Mouse (Mus musculus) MEL (cell line): ENCODE measurements around the gene Sp2. TPM values are rescaled to one million over a fixed set of nuclear protein-coding genes. Genes with fewer than 3 reads are reported as not detected.
A peak's percentile ranks its signal among the peaks of the same experiment; 100 is the strongest.

Experiments used
- DNase-seq: peaks from one replicate; pipeline ENCODE4 v3.0.0; 2011; ENCODE audit warnings: low read depth, low spot score
- H3K27ac ChIP-seq: 2 replicates; pipeline ENCODE4 v1.5.1; 2012; ENCODE audit warnings: low read depth, mild to moderate bottlenecking, control low read depth, low read length, moderate library complexity; ENCODE audit not compliant: control insufficient read depth
- H3K27me3 ChIP-seq, 2 experiments: fragments of 150-350 bp in 1 of 2; sonication (generic) in 1 of 2; 2 replicates each; pipeline ENCODE4 v1.6.1; 2012; ENCODE audit warnings: low read length in 2 of 2, mild to moderate bottlenecking in 2 of 2, improper control_type of control experiment in 1 of 2, moderate library complexity in 1 of 2; ENCODE audit not compliant: insufficient read depth in 2 of 2, control insufficient read depth in 1 of 2
- H3K36me3 ChIP-seq, 2 experiments: 2 replicates each; pipeline ENCODE4 v1.6.1; 2012 to 2014; ENCODE audit warnings: low read length in 2 of 2, improper control_type of control experiment in 1 of 2, inconsistent platforms in 1 of 2, mild to moderate bottlenecking in 1 of 2; ENCODE audit not compliant: insufficient read depth in 2 of 2, control insufficient read depth in 1 of 2
- H3K4me1 ChIP-seq, 2 experiments: fragments of 150-350 bp in 1 of 2; sonication (generic) in 1 of 2; 2 replicates each; pipeline ENCODE4 v1.6.1; 2012; ENCODE audit warnings: low read length in 2 of 2, improper control_type of control experiment in 1 of 2, mild to moderate bottlenecking in 1 of 2; ENCODE audit not compliant: insufficient read depth in 2 of 2, control insufficient read depth in 1 of 2
- H3K4me3 ChIP-seq, 2 experiments: fragments of 150-350 bp in 1 of 2; sonication (generic) in 1 of 2; 2 replicates each; pipeline ENCODE4 v1.5.1; 2012; ENCODE audit warnings: low read depth in 2 of 2, low read length in 2 of 2, mild to moderate bottlenecking in 2 of 2, moderate library complexity in 2 of 2, control low read depth in 1 of 2, improper control_type of control experiment in 1 of 2; ENCODE audit not compliant: control insufficient read depth in 1 of 2, insufficient read depth in 1 of 2
- H3K79me2 ChIP-seq: 2 replicates; pipeline ENCODE4 v1.6.1; 2012; ENCODE audit warnings: mild to moderate bottlenecking, low read length, moderate library complexity; ENCODE audit not compliant: control insufficient read depth, poor library complexity, insufficient read depth
- H3K9ac ChIP-seq: 2 replicates; pipeline ENCODE4 v1.6.1; 2012; ENCODE audit warnings: low read depth, mild to moderate bottlenecking, control low read depth, low read length, moderate library complexity; ENCODE audit not compliant: control insufficient read depth, poor library complexity, severe bottlenecking
- H3K9me3 ChIP-seq: fragments of 150-350 bp; sonication (generic); replicated peaks from 2 replicates; pipeline ENCODE4 v1.6.1; 2012; ENCODE audit warnings: mild to moderate bottlenecking, low read length, improper control_type of control experiment, moderate library complexity; ENCODE audit not compliant: insufficient read depth
- BHLHE40 ChIP-seq: IDR thresholded peaks from 2 replicates; pipeline ENCODE4 v1.6.1; 2012; ENCODE audit warnings: low read depth, mild to moderate bottlenecking, inconsistent platforms, low read length, improper control_type of control experiment, borderline replicate concordance
- CHD1 ChIP-seq: IDR thresholded peaks from 2 replicates; pipeline ENCODE4 v1.6.1; 2012; ENCODE audit warnings: low read depth, mild to moderate bottlenecking, inconsistent platforms, low read length, improper control_type of control experiment
- CHD2 ChIP-seq: IDR thresholded peaks from 2 replicates; pipeline ENCODE4 v1.6.1; 2011; ENCODE audit warnings: low read length, improper control_type of control experiment
- CTCF ChIP-seq, 3 experiments: IDR thresholded peaks in 2 of 3; conservative IDR thresholded peaks in 1 of 3; 2 replicates each; pipeline ENCODE4 v1.5.1; 2011 to 2012; ENCODE audit warnings: low read length in 3 of 3, low read depth in 2 of 3, mild to moderate bottlenecking in 2 of 3, improper control_type of control experiment in 1 of 3, inconsistent platforms in 1 of 3, mixed read lengths in 1 of 3, moderate library complexity in 1 of 3; ENCODE audit not compliant: control insufficient read depth in 1 of 3, insufficient read depth in 1 of 3, poor library complexity in 1 of 3, severe bottlenecking in 1 of 3
- E2F4 ChIP-seq: IDR thresholded peaks from 2 replicates; pipeline ENCODE4 v1.6.1; 2011; ENCODE audit warnings: low read depth, low read length, improper control_type of control experiment, borderline replicate concordance
- ELF1 ChIP-seq: IDR thresholded peaks from 2 replicates; pipeline ENCODE4 v1.6.1; 2014; ENCODE audit warnings: low read depth, mild to moderate bottlenecking, inconsistent platforms, low read length, improper control_type of control experiment, moderate library complexity
- EP300 ChIP-seq, 2 experiments: IDR thresholded peaks; 2 replicates each; pipeline ENCODE4 v1.6.1; 2011; ENCODE audit warnings: improper control_type of control experiment in 2 of 2, low read length in 2 of 2, low read depth in 1 of 2, mild to moderate bottlenecking in 1 of 2
- ETS1 ChIP-seq: IDR thresholded peaks from 2 replicates; pipeline ENCODE4 v1.6.1; 2012; ENCODE audit warnings: low read depth, mild to moderate bottlenecking, inconsistent platforms, low read length, improper control_type of control experiment, moderate library complexity
- GABPA ChIP-seq: IDR thresholded peaks from 2 replicates; pipeline ENCODE4 v1.6.1; 2012; ENCODE audit warnings: low read depth, mild to moderate bottlenecking, inconsistent platforms, low read length, improper control_type of control experiment, moderate library complexity
- GATA1 ChIP-seq: IDR thresholded peaks from 2 replicates; pipeline ENCODE4 v1.6.1; 2011; ENCODE audit warnings: low read depth, low read length, improper control_type of control experiment
- HCFC1 ChIP-seq: IDR thresholded peaks from 2 replicates; pipeline ENCODE4 v1.6.1; 2012; ENCODE audit warnings: low read depth, mild to moderate bottlenecking, inconsistent platforms, low read length, improper control_type of control experiment, moderate library complexity
- KAT2A ChIP-seq: conservative IDR thresholded peaks from 2 replicates; pipeline ENCODE4 v1.6.1; 2012; ENCODE audit warnings: low read depth, low read length, improper control_type of control experiment, inconsistent platforms
- MAFK ChIP-seq: IDR thresholded peaks from 2 replicates; pipeline ENCODE4 v1.6.1; 2011; ENCODE audit warnings: low read depth, mild to moderate bottlenecking, low read length, improper control_type of control experiment, borderline replicate concordance
- MAX ChIP-seq: IDR thresholded peaks from 2 replicates; pipeline ENCODE4 v1.6.1; 2011; ENCODE audit warnings: low read length, improper control_type of control experiment
- MAZ ChIP-seq: IDR thresholded peaks from 2 replicates; pipeline ENCODE4 v1.6.1; 2012; ENCODE audit warnings: low read depth, mild to moderate bottlenecking, inconsistent platforms, low read length, improper control_type of control experiment
- MEF2A ChIP-seq: IDR thresholded peaks from 2 replicates; pipeline ENCODE4 v1.6.1; 2014; ENCODE audit warnings: low read depth, mild to moderate bottlenecking, inconsistent platforms, low read length, improper control_type of control experiment; ENCODE audit not compliant: poor library complexity, insufficient replicate concordance, severe bottlenecking; ENCODE audit errors: extremely low read depth
- MXI1 ChIP-seq: IDR thresholded peaks from 2 replicates; pipeline ENCODE4 v1.6.1; 2011; ENCODE audit warnings: mild to moderate bottlenecking, low read depth, low read length, improper control_type of control experiment
- MYB ChIP-seq: IDR thresholded peaks from 2 replicates; pipeline ENCODE4 v1.6.1; 2011; ENCODE audit warnings: mild to moderate bottlenecking, low read depth, low read length, improper control_type of control experiment
- MYC ChIP-seq: IDR thresholded peaks from 2 replicates; pipeline ENCODE4 v1.6.1; 2011; ENCODE audit warnings: low read depth, mild to moderate bottlenecking, low read length, improper control_type of control experiment, moderate library complexity
- NELFE ChIP-seq: IDR thresholded peaks from 2 replicates; pipeline ENCODE4 v1.6.1; 2011; ENCODE audit warnings: low read depth, low read length, improper control_type of control experiment
- NRF1 ChIP-seq: IDR thresholded peaks from 2 replicates; pipeline ENCODE4 v1.6.1; 2014; ENCODE audit warnings: low read depth, mild to moderate bottlenecking, inconsistent platforms, low read length, improper control_type of control experiment, moderate library complexity; ENCODE audit not compliant: poor library complexity, insufficient read depth, severe bottlenecking
- POLR2A ChIP-seq, 2 experiments: IDR thresholded peaks; 2 replicates each; pipeline ENCODE4 v1.6.1; 2011 to 2012; ENCODE audit warnings: low read length in 2 of 2, mild to moderate bottlenecking in 2 of 2, control low read depth in 1 of 2, improper control_type of control experiment in 1 of 2, low read depth in 1 of 2, moderate library complexity in 1 of 2; ENCODE audit not compliant: control insufficient read depth in 1 of 2, insufficient read depth in 1 of 2, poor library complexity in 1 of 2
- POLR2AphosphoS2 ChIP-seq: IDR thresholded peaks from 2 replicates; pipeline ENCODE4 v1.6.1; 2011; ENCODE audit warnings: low read length, improper control_type of control experiment
- POLR2AphosphoS5 ChIP-seq: IDR thresholded peaks from 2 replicates; pipeline ENCODE4 v1.6.1; 2012; ENCODE audit warnings: low read depth, borderline replicate concordance, mild to moderate bottlenecking, inconsistent platforms, low read length, moderate library complexity, mixed read lengths
- RAD21 ChIP-seq: IDR thresholded peaks from 2 replicates; pipeline ENCODE4 v1.6.1; 2011; ENCODE audit warnings: mild to moderate bottlenecking, low read depth, low read length, improper control_type of control experiment
- RCOR1 ChIP-seq: IDR thresholded peaks from 2 replicates; pipeline ENCODE4 v1.6.1; 2012; ENCODE audit warnings: low read depth, mild to moderate bottlenecking, inconsistent platforms, low read length, improper control_type of control experiment
- SIN3A ChIP-seq: IDR thresholded peaks from 2 replicates; pipeline ENCODE4 v1.6.1; 2012; ENCODE audit warnings: low read length, improper control_type of control experiment, inconsistent platforms
- TAL1 ChIP-seq: IDR thresholded peaks from 2 replicates; pipeline ENCODE4 v1.6.1; 2012; ENCODE audit warnings: mild to moderate bottlenecking, inconsistent platforms, low read length, moderate library complexity, mixed read lengths
- TBP ChIP-seq: IDR thresholded peaks from 2 replicates; pipeline ENCODE4 v1.8.0; 2011; ENCODE audit warnings: low read depth, low read length, improper control_type of control experiment
- TCF12 ChIP-seq: IDR thresholded peaks from 2 replicates; pipeline ENCODE4 v1.6.1; 2014; ENCODE audit warnings: low read depth, mild to moderate bottlenecking, inconsistent platforms, low read length, improper control_type of control experiment, moderate library complexity
- UBTF ChIP-seq: IDR thresholded peaks from 2 replicates; pipeline ENCODE4 v1.6.1; 2012; ENCODE audit warnings: low read depth, mild to moderate bottlenecking, inconsistent platforms, low read length, improper control_type of control experiment, moderate library complexity, borderline replicate concordance; ENCODE audit not compliant: insufficient read depth
- USF1 ChIP-seq: IDR thresholded peaks from 2 replicates; pipeline ENCODE4 v1.6.1; 2014; ENCODE audit warnings: low read depth, mild to moderate bottlenecking, inconsistent platforms, low read length, improper control_type of control experiment, moderate library complexity
- ZC3H11A ChIP-seq: IDR thresholded peaks from 2 replicates; pipeline ENCODE4 v1.6.1; 2012; ENCODE audit warnings: low read depth, mild to moderate bottlenecking, inconsistent platforms, low read length, improper control_type of control experiment
- ZKSCAN1 ChIP-seq: IDR thresholded peaks from 2 replicates; pipeline ENCODE4 v1.6.1; 2012; ENCODE audit warnings: low read depth, mild to moderate bottlenecking, inconsistent platforms, low read length, improper control_type of control experiment, moderate library complexity
- ZMIZ1 ChIP-seq: IDR thresholded peaks from 2 replicates; pipeline ENCODE4 v1.6.1; 2012; ENCODE audit warnings: low read depth, mild to moderate bottlenecking, inconsistent platforms, low read length, improper control_type of control experiment, moderate library complexity
- ZNF384 ChIP-seq: IDR thresholded peaks from 2 replicates; pipeline ENCODE4 v1.6.1; 2012; ENCODE audit warnings: low read depth, mild to moderate bottlenecking, inconsistent platforms, low read length, improper control_type of control experiment
- polyA plus RNA-seq, 2 experiments: library from polyadenylated mRNA; stranded (reverse) in 1 of 2; unstranded in 1 of 2; fragments of >175 nt in 1 of 2; fragments of >200 nt in 1 of 2; gene quantifications; 2 replicates each; pipeline versions ENCODE4 v1.2.1 to v1.2.4; 2012; ENCODE audit warnings: low replicate concordance in 2 of 2, low read depth in 1 of 2; ENCODE audit not compliant: insufficient read length in 2 of 2, insufficient read depth in 1 of 2, missing spikeins in 1 of 2
- total RNA-seq: library from RNA; depleted of rRNA; stranded (reverse); fragments of 300-350 nt; gene quantifications from 2 replicates; pipeline ENCODE4 v1.2.3, GENCODE M21; 2012

Sp2 gene
- total and polyA plus RNA-seq, 3 experiments, result 1.4 to 20.3 TPM; not detected in 1

GRCm38 (mm10) chr11:96978401-96979246 is 4.1 kb downstream of the Sp2 start:
- H3K4me1 ChIP-seq, result peaks cover 9 to 28% of the 10 kb centered on the region in 2 experiments
- H3K4me3 ChIP-seq, result peak overlapping the region; percentile 49 to 69
- H3K9ac ChIP-seq, result peak overlapping the region; percentile 80
- peak; percentile 66 for DNase-seq
- peaks cover 25% of the 10 kb centered on the region for H3K79me2 ChIP-seq
- no peaks in the 10 kb centered on the region for H3K9me3 ChIP-seq
- peak overlapping the region; percentile 83 for H3K27ac ChIP-seq
- H3K27me3 ChIP-seq, result no peaks in the 10 kb centered on the region
- H3K36me3 ChIP-seq, result peaks cover 0 to 24% of the 10 kb centered on the region in 2 experiments; a peak in 2 of 4 replicates
- TF ChIP-seq SIN3A, result peak; percentile 60
- TF ChIP-seq MEF2A, result no peak
- TF ChIP-seq NELFE, result peak; percentile 29
- no peak for TF ChIP-seq POLR2A (IDR thresholded peaks at IDR 0.05; ENCODE audit: control insufficient read depth in 1 of 2, insufficient read depth in 1 of 2, low read depth in 1 of 2, low read length in 2 of 2, poor library complexity in 1 of 2)
- 0 out of 2 replicates have a peak, but pooled peaks have one; percentile 30 for TF ChIP-seq ELF1
- no peak for TF ChIP-seq E2F4
- TF ChIP-seq GABPA, result no peak
- no peak for TF ChIP-seq ZKSCAN1
- TF ChIP-seq MAFK, result no peak
- no peak for TF ChIP-seq CTCF (IDR thresholded peaks at IDR 0.05 in 2 of 3, conservative IDR thresholded peaks at IDR 0.05 in 1 of 3; ENCODE audit: control insufficient read depth in 1 of 3, insufficient read depth in 1 of 3, low read depth in 2 of 3, low read length in 3 of 3, poor library complexity in 1 of 3, severe bottlenecking in 1 of 3)
- peak; percentile 76 for TF ChIP-seq GATA1
- TF ChIP-seq TBP, result no peak
- peak; percentile 46; the same call in 1 of the 2 replicates for TF ChIP-seq MXI1
- peak; percentile 49; the same call in 1 of the 2 replicates for TF ChIP-seq TAL1
- TF ChIP-seq ZNF384, result no peak
- TF ChIP-seq NRF1, result no peak
- TF ChIP-seq ETS1, result peak; percentile 52; the same call in 1 of the 2 replicates
- TF ChIP-seq MAX, result peak; percentile 49; the same call in 1 of the 2 replicates
- TF ChIP-seq UBTF, result no peak
- TF ChIP-seq RAD21, result no peak
- no peak for TF ChIP-seq ZMIZ1
- TF ChIP-seq MAZ, result no peak
- no peak for TF ChIP-seq CHD2
- no peak for TF ChIP-seq HCFC1
- TF ChIP-seq CHD1, result no peak
- no peak for TF ChIP-seq MYB
- no peak for TF ChIP-seq MYC
- TF ChIP-seq TCF12, result peak; percentile 67; the same call in 1 of the 2 replicates
- no peak for TF ChIP-seq KAT2A
- TF ChIP-seq USF1, result no peak
- no peak for TF ChIP-seq BHLHE40
- peak; percentile 9; the same call in 1 of the 2 replicates for TF ChIP-seq POLR2AphosphoS2
- TF ChIP-seq RCOR1, result peak; percentile 89
- peak; percentile 62 to 71 for TF ChIP-seq EP300 (IDR thresholded peaks at IDR 0.05; ENCODE audit: low read depth in 1 of 2, low read length in 2 of 2)
- no peak for TF ChIP-seq POLR2AphosphoS5
- TF ChIP-seq ZC3H11A, result no peak
